In genomic region chr16:77150884-77151283, GRCm38 (mm10) we compare ENCODE assay signal across 24 mouse cellular contexts.
DNase-seq lines count a peak whose midpoint lies in the region; ATAC-seq and TF ChIP-seq lines count a peak whose summit lies in the region.
"Had no signal": no experiment of that assay in that cellular context is flagged by ENCODE, and none has a peak within 500 bp of the region (broad histone marks: within the 10 kb centered on the region; RNA-seq: fewer than 3 reads in every experiment).

No protein-coding gene starts in this region.

- no peak overlapping the region for H3K4me3 ChIP-seq in layer of hippocampus, adult 2 months
- H3K4me3 ChIP-seq: heart, adult 2 months; heart, embryonic 12.5 days; hindbrain, embryonic 13.5 days; lung, embryonic 15.5 days; midbrain, embryonic 10.5 days; myocyte had no signal

- ATAC-seq in frontal cortex, adult (ENCODE audit: low TSS enrichment): peak; percentile 45
- ATAC-seq: forebrain, embryonic 14.5 days; inflammation-experienced regulatory T-cells, adult 6 months had no signal

- no peak for TF ChIP-seq CTCF in layer of hippocampus, adult 2 months (conservative IDR thresholded peaks at IDR 0.05)

- peak; percentile 16 for DNase-seq in cerebellum, adult 8-10 months
- DNase-seq in cerebellum, adult 9-11 months: no peak
- DNase-seq in frontal cortex, postnatal 14 days (ENCODE audit: low spot score in 2 of 2): no peak
- no peak for DNase-seq in layer of hippocampus, adult 2 months (ENCODE audit: low spot score in 2 of 2)
- DNase-seq in layer of hippocampus, adult 11-12 months (ENCODE audit: low spot score): no peak
- peak; percentile 43 for DNase-seq in brain, adult 2 months (ENCODE audit: low read depth, low spot score)
- DNase-seq in urinary bladder, adult 18-20 months (ENCODE audit: low spot score in 2 of 2): no peak
- DNase-seq: adrenal gland, adult 8-10 months; cerebellum, adult 11 months; heart, adult 2 months; heart, postnatal 4 days; kidney, adult 11 months; kidney, postnatal 25 days; retina, postnatal 1 day; right cerebral cortex, postnatal 14 days; thymus, postnatal 4 days had no signal

- H3K27ac ChIP-seq in layer of hippocampus, adult 2 months: peak overlapping the region; percentile 84
- H3K27ac ChIP-seq: heart, adult 2 months; hindbrain, embryonic 13.5 days; lung, embryonic 15.5 days; midbrain, embryonic 10.5 days had no signal

Comparison
In these comparisons a context has a peak if more than half of its experiments do, and no peak if none do; other contexts are left out.
1. DNase-seq: peak in cerebellum, adult 8-10 months (single experiment) and brain, adult 2 months (single experiment); none in cerebellum, adult 9-11 months (single experiment), frontal cortex, postnatal 14 days (0 of 2), layer of hippocampus, adult 2 months (0 of 2), layer of hippocampus, adult 11-12 months (single experiment) and urinary bladder, adult 18-20 months (0 of 2).